Mouse (Mus musculus): ENCODE data around the gene Gm43738. TPM values are rescaled to one million over a fixed set of nuclear protein-coding genes. Genes with fewer than 3 reads are reported as not detected.

The Gm43738 gene
- total and polyA plus RNA-seq, 3 experiments, result not detected

DNA sequence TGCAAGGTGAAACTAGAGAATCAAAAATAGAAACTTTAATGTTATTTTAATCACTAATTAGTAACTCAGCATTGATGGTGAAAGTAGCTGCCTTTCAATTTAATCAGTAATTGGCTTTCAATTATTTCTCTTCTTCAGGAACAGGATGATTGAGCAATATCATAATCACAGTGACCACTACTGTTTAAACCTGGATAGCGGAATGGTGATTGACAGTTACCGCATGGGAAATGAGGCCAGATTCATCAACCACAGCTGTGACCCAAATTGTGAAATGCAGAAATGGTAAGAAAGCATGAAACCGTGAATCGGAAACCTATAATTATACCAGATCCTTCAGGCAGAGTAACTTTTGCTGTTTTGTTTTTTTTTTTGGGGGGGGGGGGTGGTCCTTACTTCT, 57.5 kb downstream of the Gm43738 start:
- no peak overlapping the region for H3K4me3 ChIP-seq
- DNase-seq, result no peak
- no peaks in the 10 kb centered on the region; the same call in 1 of the 2 replicates for H3K36me3 ChIP-seq (ENCODE audit: control insufficient read depth, insufficient read depth, low read length)
- no peak overlapping the region for H3K27ac ChIP-seq
- intact Hi-C loops (cut with DNase I), result no loop called here
- TF ChIP-seq EP300 (IDR thresholded peaks at IDR 0.05; ENCODE audit: insufficient read depth, low read depth, low read length) (no peak), CTCF (IDR thresholded peaks at IDR 0.05) (no peak), POLR2A (IDR thresholded peaks at IDR 0.05; ENCODE audit: insufficient read depth, low read depth, low read length) (no peak)
- WGBS, result 96% methylated on average over 4 of the region's 4 CpGs
- H3K4me1 ChIP-seq (ENCODE audit: control insufficient read depth, insufficient read depth, low read length), result no peaks in the 10 kb centered on the region
- no peaks in the 10 kb centered on the region for H3K79me2 ChIP-seq (replicated peaks; ENCODE audit: control insufficient read depth, insufficient read depth, low read length)
- H3K27me3 ChIP-seq (ENCODE audit: control insufficient read depth, insufficient read depth, low read length), result no peaks in the 10 kb centered on the region
- no peak overlapping the region for H3K9ac ChIP-seq (ENCODE audit: low read depth, low read length)

Other genes starting within 250 kb of the Gm43738 start
- 10 to 100 TPM; 12.4 to 12.6 TPM for gene Msto1, start 187.1 kb downstream of the Gm43738 start, total RNA-seq (2021)
- 21.6 and 22.1 TPM in 2 replicates for gene Msto1, start 187.1 kb downstream of the Gm43738 start, polyA plus RNA-seq (2012; rRNA removed)
- gene Ash1l, start 150.5 kb downstream of the Gm43738 start, total RNA-seq (2021), result 10 to 100 TPM; 36.4 to 41.1 TPM
- 6.9 and 14.0 TPM in 2 replicates for gene Ash1l, start 150.5 kb downstream of the Gm43738 start, polyA plus RNA-seq (2012; rRNA removed)
- 100 to 1,000 TPM; 134 to 153 TPM for gene Dap3, start 149.9 kb downstream of the Gm43738 start, total RNA-seq (2021)
- gene Dap3, start 149.9 kb downstream of the Gm43738 start, polyA plus RNA-seq (2012; rRNA removed), result 66.5 and 98.1 TPM in 2 replicates
- gene Rusc1, start 7.8 kb downstream of the Gm43738 start, total RNA-seq (2021), result 10 to 100 TPM; 26.4 to 30.9 TPM
- 38.8 and 50.4 TPM in 2 replicates for gene Rusc1, start 7.8 kb downstream of the Gm43738 start, polyA plus RNA-seq (2012; rRNA removed)
- 10 to 100 TPM; 20.8 to 21.1 TPM for gene Fdps, start 860 bp upstream of the Gm43738 start, total RNA-seq (2021)
- 22.5 and 29.6 TPM in 2 replicates for gene Fdps, start 860 bp upstream of the Gm43738 start, polyA plus RNA-seq (2012; rRNA removed)
- gene Pklr, start 35.0 kb upstream of the Gm43738 start, total RNA-seq (2021), result not detected
- 0.06 TPM in 1 of 2 replicates, not detected in the other for gene Pklr, start 35.0 kb upstream of the Gm43738 start, polyA plus RNA-seq (2012; rRNA removed)
- under 1 TPM in 1 of 2 experiments, not detected in 1; 0.25 TPM for gene Hcn3, start 59.1 kb upstream of the Gm43738 start, total RNA-seq (2021)
- 0.26 and 0.29 TPM in 2 replicates for gene Hcn3, start 59.1 kb upstream of the Gm43738 start, polyA plus RNA-seq (2012; rRNA removed)
- 10 to 100 TPM; 15.4 to 18.9 TPM for gene Clk2, start 63.7 kb upstream of the Gm43738 start, total RNA-seq (2021)
- 26.5 and 40.4 TPM in 2 replicates for gene Clk2, start 63.7 kb upstream of the Gm43738 start, polyA plus RNA-seq (2012; rRNA removed)
- gene Scamp3, start 76.4 kb upstream of the Gm43738 start, total RNA-seq (2021), result 10 to 100 TPM; 44.5 to 54.7 TPM
- gene Scamp3, start 76.4 kb upstream of the Gm43738 start, polyA plus RNA-seq (2012; rRNA removed), result 96.7 and 108 TPM in 2 replicates
- gene Fam189b, start 82.0 kb upstream of the Gm43738 start, total RNA-seq (2021), result 1 to 10 TPM; 3.9 to 5.1 TPM
- 12.8 and 18.0 TPM in 2 replicates for gene Fam189b, start 82.0 kb upstream of the Gm43738 start, polyA plus RNA-seq (2012; rRNA removed)
- gene Gba, start 101.8 kb upstream of the Gm43738 start, total RNA-seq (2021), result 10 to 100 TPM; 19.9 to 20.4 TPM
- 26.3 and 39.2 TPM in 2 replicates for gene Gba, start 101.8 kb upstream of the Gm43738 start, polyA plus RNA-seq (2012; rRNA removed)
- 1 to 10 TPM; 3.4 to 5.1 TPM for gene Thbs3, start 114.1 kb upstream of the Gm43738 start, total RNA-seq (2021)
- gene Thbs3, start 114.1 kb upstream of the Gm43738 start, polyA plus RNA-seq (2012; rRNA removed), result 15.8 and 24.3 TPM in 2 replicates
- gene Mtx1, start 126.0 kb upstream of the Gm43738 start, total RNA-seq (2021), result 10 to 100 TPM; 59.8 to 61.8 TPM
- 96.2 and 111 TPM in 2 replicates for gene Mtx1, start 126.0 kb upstream of the Gm43738 start, polyA plus RNA-seq (2012; rRNA removed)
- under 1 TPM; 0.39 to 0.47 TPM for gene Muc1, start 128.0 kb upstream of the Gm43738 start, total RNA-seq (2021)
- gene Muc1, start 128.0 kb upstream of the Gm43738 start, polyA plus RNA-seq (2012; rRNA removed), result 0.67 and 6.2 TPM in 2 replicates
- 10 to 100 TPM; 80.7 to 95.7 TPM for gene Krtcap2, start 144.9 kb upstream of the Gm43738 start, total RNA-seq (2021)
- gene Krtcap2, start 144.9 kb upstream of the Gm43738 start, polyA plus RNA-seq (2012; rRNA removed), result 84.3 and 116 TPM in 2 replicates
- gene Trim46, start 145.2 kb upstream of the Gm43738 start, total RNA-seq (2021), result under 1 TPM; 0.39 to 0.96 TPM
- 1.4 and 1.9 TPM in 2 replicates for gene Trim46, start 145.2 kb upstream of the Gm43738 start, polyA plus RNA-seq (2012; rRNA removed)
- 10 to 100 TPM; 54.3 to 58.2 TPM for gene Dpm3, start 158.3 kb upstream of the Gm43738 start, total RNA-seq (2021)
- gene Dpm3, start 158.3 kb upstream of the Gm43738 start, polyA plus RNA-seq (2012; rRNA removed), result 140 and 160 TPM in 2 replicates
- 10 to 100 TPM; 17.3 to 23.3 TPM for gene Slc50a1, start 169.5 kb upstream of the Gm43738 start, total RNA-seq (2021)
- gene Slc50a1, start 169.5 kb upstream of the Gm43738 start, polyA plus RNA-seq (2012; rRNA removed), result 105 and 111 TPM in 2 replicates
- 10 to 100 TPM; 22.6 to 28.4 TPM for gene Efna1, start 180.0 kb upstream of the Gm43738 start, total RNA-seq (2021)
- 39.6 and 44.4 TPM in 2 replicates for gene Efna1, start 180.0 kb upstream of the Gm43738 start, polyA plus RNA-seq (2012; rRNA removed)
- gene Efna3, start 221.9 kb upstream of the Gm43738 start, total RNA-seq (2021), result not detected
- gene Efna3, start 221.9 kb upstream of the Gm43738 start, polyA plus RNA-seq (2012; rRNA removed), result 0.09 TPM in 1 of 2 replicates, not detected in the other
- gene Efna4, start 236.9 kb upstream of the Gm43738 start, total RNA-seq (2021), result under 1 TPM; 0.21 to 0.36 TPM
- gene Efna4, start 236.9 kb upstream of the Gm43738 start, polyA plus RNA-seq (2012; rRNA removed), result 0.64 and 0.86 TPM in 2 replicates
- gene Adam15, start 248.9 kb upstream of the Gm43738 start, total RNA-seq (2021), result 10 to 100 TPM; 56.8 to 59.2 TPM
- gene Adam15, start 248.9 kb upstream of the Gm43738 start, polyA plus RNA-seq (2012; rRNA removed), result 95.6 and 95.7 TPM in 2 replicates